Mouse (Mus musculus) hindbrain, embryonic 11.5 days (tissue): Measurements from ENCODE around the gene Ift122. TPM values are rescaled to one million over a fixed set of nuclear protein-coding genes. Genes with fewer than 3 reads are reported as not detected.

Experiments
- ATAC-seq: fragments of 200-750 bp; cut with Nextera tagmentation; 2 replicates; pipeline ENCODE4 v1.8.0; 2017; ENCODE audit warnings: mild to moderate bottlenecking, moderate TSS enrichment, moderate library complexity; ENCODE audit not compliant: low FRiP score
- DNase-seq: peaks from one replicate; pipeline ENCODE4 v3.0.0-alpha.2; 2015; ENCODE audit warnings: low spot score
- H3K27ac ChIP-seq: fragments of 300-500 bp; sonication (generic); 2 replicates; pipeline ENCODE4 v1.5.1; 2014; ENCODE audit warnings: mild to moderate bottlenecking, low read depth, low read length
- H3K27me3 ChIP-seq: fragments of 300-500 bp; sonication (generic); 2 replicates; pipeline ENCODE4 v1.6.1; 2014; ENCODE audit warnings: mild to moderate bottlenecking, low read length, moderate library complexity, mixed read lengths; ENCODE audit not compliant: control insufficient read depth, insufficient read depth
- H3K36me3 ChIP-seq: fragments of 300-500 bp; sonication (generic); 2 replicates; pipeline ENCODE4 v1.6.1; 2014; ENCODE audit warnings: mild to moderate bottlenecking, low read length, moderate library complexity, mixed read lengths; ENCODE audit not compliant: control insufficient read depth, insufficient read depth
- H3K4me1 ChIP-seq: fragments of 300-500 bp; sonication (generic); replicated peaks from 2 replicates; pipeline ENCODE4 v1.6.1; 2014; ENCODE audit warnings: low read length, mixed read lengths; ENCODE audit not compliant: control insufficient read depth, insufficient read depth
- H3K4me2 ChIP-seq: fragments of 300-500 bp; sonication (generic); replicated peaks from 2 replicates; pipeline ENCODE4 v1.6.1; 2014; ENCODE audit warnings: mild to moderate bottlenecking, low read depth, low read length
- H3K4me3 ChIP-seq: fragments of 300-500 bp; sonication (generic); 2 replicates; pipeline ENCODE4 v1.5.1; 2014; ENCODE audit warnings: low read depth, low read length
- H3K9ac ChIP-seq: fragments of 300-500 bp; sonication (generic); 2 replicates; pipeline ENCODE4 v1.6.1; 2014; ENCODE audit warnings: low read depth, low read length
- H3K9me3 ChIP-seq: fragments of 300-500 bp; sonication (generic); 2 replicates; pipeline ENCODE4 v1.6.1; 2016; ENCODE audit warnings: low read length; ENCODE audit not compliant: control insufficient read depth
- WGBS: fragments of 180-500 bp; shearing (Covaris S2); extraction: QIAGEN DNeasy Blood & Tissue Kit; methylation state at CpG from one replicate; pipeline ENCODE4 v1.1.7; 2014; 5-methylcytosine and 5-hydroxymethylcytosine counted together
- polyA plus RNA-seq: library from polyadenylated mRNA; unstranded; fragments of >200 nt; fragmentation: Nextera tagmentation; extraction: Ambion mirVana; gene quantifications from 2 replicates; pipeline ENCODE4 v1.2.1, GENCODE M21; 2014

Gene Ift122
- polyA plus RNA-seq, 1 experiment from 2014 or later = 22.5 TPM

- Histone ChIP-seq H3K4me1 (0 out of 2 replicates have a peak, but pooled peaks cover 3% of the 10 kb centered on the region), H3K9ac (peak within 1 kb of the TSS; percentile 46; the same call in 1 of the 2 replicates), H3K36me3 (no peaks in the 10 kb centered on the region), H3K4me3 (peak within 1 kb of the TSS; percentile 32), H3K27ac (no peak within 1 kb of the TSS), H3K4me2 (peak within 1 kb of the TSS; percentile 68), H3K9me3 (no peaks in the 10 kb centered on the region), H3K27me3 (no peaks in the 10 kb centered on the region)
- peak; percentile 76 for DNase-seq
- peak; percentile 93 for ATAC-seq
- 2% methylated on average over 19 of the region's 19 CpGs for WGBS
These were observed 15.1 kb upstream of the Ift122 start, which contains the start of gene Efcab12 for GRCm38 (mm10) chr6:115838161-115838597. Efcab12 (minus strand) TSS chr6:115838412.

DNA sequence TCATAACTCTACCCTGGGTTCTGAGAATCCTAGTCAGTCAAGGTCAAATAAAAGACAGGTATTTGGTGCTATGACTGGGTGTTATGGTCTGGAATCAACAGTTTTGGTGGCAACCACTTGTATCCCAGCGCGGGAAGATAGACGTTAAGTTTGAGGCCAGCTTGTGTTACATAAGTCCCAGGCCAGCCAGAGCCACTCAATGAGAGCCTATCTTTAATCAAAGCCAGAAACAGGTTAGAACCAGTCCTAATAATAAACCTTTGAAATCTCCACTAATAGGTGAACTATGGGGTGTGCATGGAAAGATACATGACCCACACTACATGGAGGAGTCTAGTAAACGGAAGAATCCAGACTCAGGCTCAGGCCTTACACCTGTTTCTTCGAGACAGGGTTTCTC is 14.5 kb upstream of the Ift122 start:
- peak overlapping the region; percentile 68 for H3K4me2 ChIP-seq
- 0 out of 2 replicates have a peak, but pooled peaks cover 3% of the 10 kb centered on the region for H3K4me1 ChIP-seq
- H3K36me3 ChIP-seq = no peaks in the 10 kb centered on the region
- DNase-seq = no peak
- H3K9me3 ChIP-seq = no peaks in the 10 kb centered on the region
- WGBS = 77% methylated on average over 5 of the region's 5 CpGs
- no peak overlapping the region; the same call in 1 of the 2 replicates for H3K9ac ChIP-seq
- no peaks in the 10 kb centered on the region for H3K27me3 ChIP-seq
- peak overlapping the region; percentile 32 for H3K4me3 ChIP-seq
- H3K27ac ChIP-seq = no peak overlapping the region
- no peak for ATAC-seq

- 96% methylated on average over 4 of the region's 4 CpGs for WGBS
- no peak overlapping the region for H3K4me2 ChIP-seq
- no peak for DNase-seq
- H3K36me3 ChIP-seq = 0 out of 2 replicates have a peak, but pooled peaks cover 3% of the 10 kb centered on the region
- H3K9me3 ChIP-seq = no peaks in the 10 kb centered on the region
- H3K4me3 ChIP-seq = no peak overlapping the region
- no peaks in the 10 kb centered on the region for H3K4me1 ChIP-seq
- H3K9ac ChIP-seq = no peak overlapping the region
- ATAC-seq = no peak
- no peak overlapping the region for H3K27ac ChIP-seq
- H3K27me3 ChIP-seq = no peaks in the 10 kb centered on the region
These were observed 8.3 kb upstream of the Ift122 start for GRCm38 (mm10) chr6:115845006-115845405.

DNA sequence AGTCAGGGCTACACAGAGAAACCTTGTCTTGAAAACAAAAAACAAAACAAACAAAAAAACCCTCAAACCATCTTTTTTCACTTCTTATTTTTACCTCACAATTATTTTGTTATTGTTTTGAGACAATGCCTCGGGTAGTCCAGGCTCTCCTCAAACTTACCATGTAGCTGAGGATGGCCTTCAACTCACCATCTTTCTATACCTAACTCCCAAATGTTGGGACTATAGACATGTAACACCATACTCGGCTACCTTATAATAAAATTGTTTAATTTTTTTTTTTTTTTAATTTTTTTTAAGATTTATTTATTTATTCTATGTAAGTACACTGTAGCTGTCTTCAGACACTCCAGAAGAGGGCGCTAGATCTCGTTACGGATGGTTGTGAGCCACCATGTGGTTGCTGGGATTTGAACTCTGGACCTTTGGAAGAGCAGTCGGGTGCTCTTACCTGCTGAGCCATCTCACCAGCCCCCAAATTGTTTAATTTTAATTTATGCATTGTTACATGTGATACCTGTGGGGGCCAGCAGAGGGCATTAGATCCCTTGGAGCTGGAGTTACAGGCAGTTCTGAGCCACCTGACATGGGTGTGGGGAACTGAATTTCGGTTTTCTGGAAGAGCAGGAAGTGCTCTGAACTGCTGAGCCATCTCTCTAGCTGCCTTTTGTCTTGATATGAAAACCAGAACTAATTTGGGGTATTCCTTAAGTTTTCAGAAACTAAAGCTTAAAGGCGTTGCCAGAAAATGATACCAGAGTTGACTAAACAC is 6.4 kb upstream of the Ift122 start:
- Histone ChIP-seq H3K9ac (no peak overlapping the region), H3K27me3 (no peaks in the 10 kb centered on the region), H3K9me3 (no peaks in the 10 kb centered on the region), H3K4me2 (no peak overlapping the region), H3K4me3 (no peak overlapping the region), H3K4me1 (no peaks in the 10 kb centered on the region), H3K36me3 (0 out of 2 replicates have a peak, but pooled peaks cover 3% of the 10 kb centered on the region), H3K27ac (no peak overlapping the region)
- 41% methylated on average over 7 of the region's 8 CpGs for WGBS
- DNase-seq (peak; percentile 73), ATAC-seq (no peak)

DNA sequence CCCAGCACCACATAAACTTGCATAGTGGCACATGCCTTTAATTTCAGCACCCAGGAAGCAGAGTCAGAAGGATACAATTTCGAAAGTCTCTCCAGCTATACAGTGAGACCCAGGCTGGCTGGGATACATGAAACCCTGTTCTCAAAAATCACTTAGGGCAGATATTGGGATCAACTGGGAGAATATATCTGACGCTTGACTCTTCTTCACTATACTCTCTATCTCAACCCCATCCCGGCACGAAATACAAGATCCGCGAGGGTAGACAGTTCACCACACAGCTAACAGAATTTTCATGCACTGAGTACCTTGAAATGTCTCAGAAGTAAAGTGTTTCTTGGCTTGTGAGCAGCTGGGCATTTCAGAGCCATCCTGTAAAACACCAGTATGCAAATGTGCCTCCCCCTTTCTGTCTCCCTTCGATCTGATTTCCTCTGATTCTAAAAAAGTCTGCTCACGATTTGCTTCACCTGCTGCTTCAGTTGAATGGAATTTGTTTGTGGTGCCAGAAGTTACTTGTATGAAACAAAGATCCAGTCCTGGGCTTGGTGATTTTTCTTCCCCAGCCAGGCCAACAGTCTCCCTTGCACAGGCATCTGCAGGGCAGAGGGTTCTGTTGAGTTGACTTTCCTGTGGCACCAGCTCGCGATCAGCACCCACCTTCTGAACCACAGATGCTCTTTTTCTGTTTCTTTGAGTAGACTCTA is 4.5 kb upstream of the Ift122 start:
- Histone ChIP-seq H3K27ac (no peak overlapping the region), H3K4me1 (no peaks in the 10 kb centered on the region), H3K9ac (no peak overlapping the region), H3K36me3 (0 out of 2 replicates have a peak, but pooled peaks cover 3% of the 10 kb centered on the region), H3K4me2 (no peak overlapping the region), H3K9me3 (no peaks in the 10 kb centered on the region), H3K4me3 (no peak overlapping the region), H3K27me3 (no peaks in the 10 kb centered on the region)
- WGBS = 94% methylated on average over 10 of the region's 10 CpGs
- ATAC-seq (no peak), DNase-seq (no peak)

DNA sequence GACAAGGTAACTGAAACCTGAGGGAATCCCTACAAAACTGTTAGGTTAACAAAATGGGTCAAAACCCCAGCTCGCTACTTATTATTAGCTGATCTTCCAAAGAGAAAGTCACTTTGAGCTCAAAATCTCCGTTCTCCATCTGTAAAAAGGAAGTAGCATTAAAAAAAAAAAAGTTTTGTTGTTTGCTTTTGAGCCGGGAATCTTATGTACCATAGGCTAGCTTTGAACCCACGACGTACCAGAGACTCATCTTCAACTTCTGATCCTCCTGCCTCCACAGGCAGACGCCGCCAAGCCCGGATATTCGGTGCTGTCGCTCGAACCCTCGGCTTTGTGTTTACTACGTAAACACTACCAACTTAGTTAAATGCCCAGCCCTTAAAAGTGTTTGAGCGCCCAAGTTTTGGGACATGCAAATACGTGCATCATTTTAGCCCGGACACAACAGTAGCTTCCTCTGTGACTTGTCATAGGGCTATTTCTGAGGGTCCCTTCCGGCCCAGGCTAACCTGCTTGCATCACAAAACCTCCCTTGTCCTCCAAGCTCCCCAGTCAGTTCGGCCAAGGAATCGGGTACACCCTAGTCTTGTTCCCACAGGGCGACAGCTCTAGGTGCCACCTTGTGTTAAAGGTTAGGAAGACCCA is 702 bp upstream of the Ift122 start:
- no peak for DNase-seq

GRCm38 (mm10) chr6:115853985-115854384 is 715 bp downstream of the Ift122 start:
- Histone ChIP-seq H3K9ac (peak overlapping the region; percentile 42), H3K4me3 (peak overlapping the region; percentile 62), H3K36me3 (no peaks in the 10 kb centered on the region), H3K4me1 (no peaks in the 10 kb centered on the region), H3K9me3 (no peaks in the 10 kb centered on the region), H3K27ac (peak overlapping the region; percentile 80), H3K4me2 (peak overlapping the region; percentile 71), H3K27me3 (no peaks in the 10 kb centered on the region)
- no peak for DNase-seq
- no peak for ATAC-seq
- WGBS = 49% methylated on average over 7 of the region's 7 CpGs

More for the DNA sequence above, 702 bp upstream of the Ift122 start:
- Histone ChIP-seq H3K4me1 (no peaks in the 10 kb centered on the region), H3K4me3 (peak overlapping the region; percentile 62), H3K9me3 (no peaks in the 10 kb centered on the region), H3K36me3 (no peaks in the 10 kb centered on the region), H3K27ac (peak overlapping the region; percentile 83), H3K9ac (peak overlapping the region; percentile 60), H3K27me3 (no peaks in the 10 kb centered on the region), H3K4me2 (peak overlapping the region; percentile 71)
- 4% methylated on average over 20 of the region's 20 CpGs for WGBS
- no peak; the same call in 1 of the 2 replicates for ATAC-seq

DNA sequence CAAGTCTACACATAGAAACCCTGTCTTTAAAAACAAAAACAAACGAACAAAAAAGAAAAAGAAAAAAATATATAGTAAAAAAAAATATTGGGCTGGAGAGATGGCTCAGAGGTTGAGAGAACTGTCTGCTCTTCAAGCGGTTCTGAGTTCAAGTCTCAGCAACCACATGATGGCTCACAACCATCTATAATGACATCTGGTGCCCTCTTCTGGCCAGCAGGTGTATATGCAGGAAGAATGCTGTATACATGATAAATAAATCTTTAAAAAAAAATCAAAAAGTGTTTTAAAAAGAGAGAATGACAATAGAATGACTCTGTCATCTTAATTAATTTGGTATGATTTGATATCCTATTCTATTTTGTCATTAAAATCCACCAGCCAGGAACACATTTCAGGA is 1.2 kb downstream of the Ift122 start:
- Histone ChIP-seq H3K36me3 (no peaks in the 10 kb centered on the region), H3K9ac (no peak overlapping the region), H3K9me3 (no peaks in the 10 kb centered on the region), H3K27me3 (no peaks in the 10 kb centered on the region), H3K27ac (no peak overlapping the region), H3K4me2 (no peak overlapping the region), H3K4me1 (no peaks in the 10 kb centered on the region), H3K4me3 (no peak overlapping the region)
- 62% methylated on average over 2 of the region's 2 CpGs for WGBS
- no peak for ATAC-seq
- DNase-seq = peak; percentile 25
